Mouse (Mus musculus): Measurements from ENCODE around the gene Serpina9.

DNA sequence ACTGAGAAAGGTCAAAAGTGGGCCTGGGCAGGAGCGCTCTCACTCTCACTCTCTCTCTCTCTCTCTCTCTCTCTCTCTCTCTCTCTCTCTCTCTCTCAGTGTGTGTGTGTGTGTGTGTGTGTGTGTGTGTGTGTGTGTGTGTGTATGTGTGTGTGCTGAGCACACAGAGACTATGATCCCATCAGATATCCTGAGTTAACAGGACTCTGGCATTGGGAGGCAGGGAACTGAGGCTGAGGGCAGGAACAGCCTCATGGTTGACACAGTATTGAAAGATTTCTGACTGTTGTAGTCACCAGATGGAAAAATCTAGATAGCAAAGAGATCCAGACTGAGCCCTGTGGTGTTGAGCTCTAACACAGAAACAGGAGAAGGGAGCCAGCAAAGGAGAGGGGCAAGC is 20.2 kb upstream of the Serpina9 start:
- TF ChIP-seq CTCF (IDR thresholded peaks at IDR 0.05; ENCODE audit: low read depth), result no peak
- no peak for TF ChIP-seq EP300 (optimal IDR thresholded peaks at IDR 0.05)

Data from stomach, postnatal 0 days (tissue).